Mouse (Mus musculus) kidney, postnatal 0 days (tissue): ENCODE measurements around the gene Mtmr3. TPM values are rescaled to one million over a fixed set of nuclear protein-coding genes. Genes with fewer than 3 reads are reported as not detected.

Experiments used
- ATAC-seq: fragments of 200-750 bp; cut with Nextera tagmentation; replicated peaks from 2 replicates; pipeline ENCODE4 v1.8.0; 2017; ENCODE audit warnings: low read depth, moderate number of reproducible peaks, moderate TSS enrichment, moderate library complexity; ENCODE audit not compliant: low FRiP score
- DNase-seq: peaks from one replicate; pipeline ENCODE4 v3.0.0-alpha.2; 2016; ENCODE audit warnings: low spot score
- H3K27ac ChIP-seq: fragments of 300-500 bp; sonication (generic); 2 replicates; pipeline ENCODE4 v1.5.1; 2014; ENCODE audit warnings: mild to moderate bottlenecking
- H3K27me3 ChIP-seq: fragments of 300-500 bp; sonication (generic); 2 replicates; pipeline ENCODE4 v1.6.1; 2014; ENCODE audit warnings: low read length, mixed read lengths; ENCODE audit not compliant: insufficient read depth
- H3K36me3 ChIP-seq: fragments of 300-500 bp; sonication (generic); 2 replicates; pipeline ENCODE4 v1.6.1; 2014; ENCODE audit warnings: low read length, mixed read lengths; ENCODE audit not compliant: insufficient read depth
- H3K4me1 ChIP-seq: fragments of 300-500 bp; sonication (generic); replicated peaks from 2 replicates; pipeline ENCODE4 v1.6.1; 2014; ENCODE audit warnings: antibody characterized with exemption, low read length, mixed read lengths; ENCODE audit not compliant: insufficient read depth
- H3K4me2 ChIP-seq: fragments of 300-500 bp; sonication (generic); 2 replicates; pipeline ENCODE4 v1.6.1; 2014; ENCODE audit warnings: mild to moderate bottlenecking, low read length, moderate library complexity, mixed read lengths
- H3K4me3 ChIP-seq: fragments of 300-500 bp; sonication (generic); replicated peaks from 2 replicates; pipeline ENCODE4 v1.5.1; 2014; ENCODE audit warnings: low read depth, low read length
- H3K9ac ChIP-seq: fragments of 300-500 bp; sonication (generic); 2 replicates; pipeline ENCODE4 v1.6.1; 2014; ENCODE audit warnings: low read depth, low read length
- H3K9me3 ChIP-seq: fragments of 300-500 bp; sonication (generic); replicated peaks from 2 replicates; pipeline ENCODE4 v1.6.1; 2016; ENCODE audit warnings: low read length, inconsistent platforms, mixed read lengths
- CTCF ChIP-seq: IDR thresholded peaks from 2 replicates; pipeline ENCODE4 v1.5.1; 2016; ENCODE audit warnings: antibody characterized with exemption, low read depth, mild to moderate bottlenecking, moderate library complexity
- WGBS: fragments of 180-500 bp; shearing (Covaris S2); extraction: QIAGEN DNeasy Blood & Tissue Kit; methylation state at CpG from one replicate; pipeline ENCODE4 v1.1.7; 2014; 5-methylcytosine and 5-hydroxymethylcytosine counted together
- polyA plus RNA-seq: library from polyadenylated mRNA; unstranded; fragments of >200 nt; fragmentation: Nextera tagmentation; extraction: Ambion mirVana; gene quantifications from 2 replicates; pipeline ENCODE4 v1.2.1, GENCODE M21; 2015

Mtmr3 gene
- polyA plus RNA-seq, 1 experiment from 2014 or later: 19.6 TPM

GRCm38 (mm10) chr11:4437318-4437717 lies 157.3 kb downstream of the Mtmr3 start:
- H3K4me2 ChIP-seq: no peak overlapping the region
- H3K4me3 ChIP-seq: no peak overlapping the region
- no peak overlapping the region for H3K27ac ChIP-seq
- no peak for TF ChIP-seq CTCF
- no peaks in the 10 kb centered on the region for H3K4me1 ChIP-seq
- H3K9ac ChIP-seq: no peak overlapping the region
- no peaks in the 10 kb centered on the region for H3K36me3 ChIP-seq
- no peak for DNase-seq
- H3K27me3 ChIP-seq: no peaks in the 10 kb centered on the region
- H3K9me3 ChIP-seq: no peaks in the 10 kb centered on the region
- 79% methylated on average over 1 of the region's 1 CpGs for WGBS
- ATAC-seq: no peak

- Histone ChIP-seq H3K4me1 (no peaks in the 10 kb centered on the region), H3K4me3 (no peak overlapping the region), H3K9me3 (no peaks in the 10 kb centered on the region), H3K9ac (no peak overlapping the region), H3K27ac (no peak overlapping the region), H3K36me3 (no peaks in the 10 kb centered on the region), H3K4me2 (no peak overlapping the region), H3K27me3 (no peaks in the 10 kb centered on the region)
- DNase-seq (peak; percentile 88), ATAC-seq (no peak)
- TF ChIP-seq CTCF: peak; percentile 78
- 62% methylated on average over 3 of the region's 3 CpGs for WGBS
Observed at GRCm38 (mm10) chr11:4436631-4437030, 158.0 kb downstream of the Mtmr3 start.

GRCm38 (mm10) chr11:4434461-4434860 lies 160.2 kb downstream of the Mtmr3 start:
- ATAC-seq: no peak
- WGBS: 51% methylated on average over 4 of the region's 4 CpGs

More at GRCm38 (mm10) chr11:4434461-4434860, 160.2 kb downstream of the Mtmr3 start:
- TF ChIP-seq CTCF: no peak
- no peaks in the 10 kb centered on the region for H3K4me1 ChIP-seq
- H3K9ac ChIP-seq: no peak overlapping the region
- H3K9me3 ChIP-seq: no peaks in the 10 kb centered on the region
- H3K27ac ChIP-seq: no peak overlapping the region
- no peaks in the 10 kb centered on the region for H3K36me3 ChIP-seq
- H3K27me3 ChIP-seq: no peaks in the 10 kb centered on the region
- no peak for DNase-seq
- no peak overlapping the region for H3K4me2 ChIP-seq
- H3K4me3 ChIP-seq: no peak overlapping the region

Other genes with a start within 250 kb of the Mtmr3 start
- gene Hormad2, start 153.8 kb downstream of the Mtmr3 start, polyA plus RNA-seq: 0.26 and 0.38 TPM in 2 replicates
- not detected in 2 replicates for gene Gm11032, start 25.2 kb upstream of the Mtmr3 start, polyA plus RNA-seq
- gene Ascc2, start 42.9 kb upstream of the Mtmr3 start, polyA plus RNA-seq: 23.2 and 23.9 TPM in 2 replicates
- gene Uqcr10, start 109.5 kb upstream of the Mtmr3 start, polyA plus RNA-seq: 1,603 and 1,802 TPM in 2 replicates
- gene Zmat5, start 109.8 kb upstream of the Mtmr3 start, polyA plus RNA-seq: 76.3 and 81.7 TPM in 2 replicates
- 0.08 and 0.09 TPM in 2 replicates for gene Cabp7, start 151.9 kb upstream of the Mtmr3 start, polyA plus RNA-seq